Mouse (Mus musculus): ENCODE data around the gene Syndig1.

Gene Syndig1

GRCm38 (mm10) chr2:149980419-149980818 lies 151.4 kb downstream of the Syndig1 start:
- no peak for DNase-seq (ENCODE audit: extremely low read depth, low read depth)

- no peak for DNase-seq (ENCODE audit: extremely low read depth, low read depth)
These were observed 153.5 kb downstream of the Syndig1 start for GRCm38 (mm10) chr2:149982466-149982865.

GRCm38 (mm10) chr2:149983107-149983506 lies 154.1 kb downstream of the Syndig1 start:
- DNase-seq (ENCODE audit: extremely low read depth, low read depth): no peak

- no peak for DNase-seq (ENCODE audit: extremely low read depth, low read depth)
These were observed 158.6 kb downstream of the Syndig1 start for GRCm38 (mm10) chr2:149987610-149988009.

DNA sequence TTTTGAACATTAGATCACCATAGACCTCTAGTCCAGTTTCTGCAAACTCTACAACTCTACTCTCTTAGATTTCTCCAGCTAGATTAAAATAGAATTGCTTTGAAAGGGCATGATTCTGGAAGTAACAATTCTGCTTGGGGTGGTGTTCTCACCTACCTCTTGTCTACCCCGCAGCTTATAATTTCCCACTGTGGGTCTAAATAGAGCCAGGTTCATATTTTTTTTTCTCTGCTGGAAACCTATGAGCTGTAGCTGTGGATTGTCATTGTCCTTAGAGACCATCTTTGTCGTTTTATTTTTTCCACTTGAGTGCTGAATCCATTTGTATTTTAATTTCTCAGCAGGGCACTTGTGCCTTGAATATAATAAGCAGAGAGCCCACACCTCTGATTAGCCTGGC lies 162.5 kb downstream of the Syndig1 start:
- no peak for DNase-seq (ENCODE audit: extremely low read depth, low read depth)

DNA sequence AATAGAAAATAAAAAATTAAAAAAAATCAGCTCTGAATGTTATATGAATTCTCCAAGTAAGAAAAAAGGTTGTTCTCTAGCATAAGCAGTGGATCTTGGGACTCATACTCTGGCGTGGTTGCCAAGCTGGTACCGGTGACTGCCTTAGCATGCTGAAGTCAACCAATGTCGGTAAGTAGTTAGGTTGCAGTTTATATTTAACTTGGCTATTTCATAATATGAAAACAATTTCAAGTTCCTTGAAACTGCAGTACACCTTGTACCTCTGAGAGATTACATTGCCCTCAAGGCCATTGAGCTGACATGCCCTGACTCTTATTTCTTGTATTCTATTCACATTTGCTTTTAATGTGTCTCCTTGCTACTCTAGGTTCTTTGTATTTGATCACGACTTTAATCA lies 163.9 kb downstream of the Syndig1 start:
- no peak for DNase-seq (ENCODE audit: extremely low read depth, low read depth)

DNA sequence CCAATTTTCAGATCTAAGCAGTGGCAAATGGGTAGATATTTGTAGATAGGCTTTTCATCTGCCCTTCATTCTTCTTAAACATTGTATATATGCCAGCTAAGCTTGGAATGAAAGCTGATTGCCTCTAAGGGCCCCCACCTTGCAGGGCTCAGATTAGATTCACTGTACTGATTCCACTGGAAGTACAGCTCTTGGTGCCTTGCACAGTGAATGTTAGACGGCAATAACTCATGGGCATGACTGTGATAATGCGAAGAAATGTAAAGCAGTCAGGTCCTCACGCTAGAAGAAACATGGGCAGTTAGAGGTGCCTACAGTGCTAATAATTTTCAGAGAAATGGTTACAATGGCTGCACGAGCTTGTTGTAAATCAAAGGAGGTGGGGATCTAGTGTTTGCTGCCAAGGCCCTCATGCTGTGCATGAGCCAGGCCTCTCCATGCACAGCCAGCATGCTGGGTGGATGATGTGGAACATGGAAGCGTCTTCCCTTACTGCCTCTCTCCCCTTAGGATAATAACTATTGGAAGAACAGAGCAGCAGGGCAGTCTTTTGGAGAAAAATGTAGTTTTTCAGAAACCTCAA lies 167.5 kb downstream of the Syndig1 start:
- DNase-seq (ENCODE audit: extremely low read depth, low read depth): no peak

DNA sequence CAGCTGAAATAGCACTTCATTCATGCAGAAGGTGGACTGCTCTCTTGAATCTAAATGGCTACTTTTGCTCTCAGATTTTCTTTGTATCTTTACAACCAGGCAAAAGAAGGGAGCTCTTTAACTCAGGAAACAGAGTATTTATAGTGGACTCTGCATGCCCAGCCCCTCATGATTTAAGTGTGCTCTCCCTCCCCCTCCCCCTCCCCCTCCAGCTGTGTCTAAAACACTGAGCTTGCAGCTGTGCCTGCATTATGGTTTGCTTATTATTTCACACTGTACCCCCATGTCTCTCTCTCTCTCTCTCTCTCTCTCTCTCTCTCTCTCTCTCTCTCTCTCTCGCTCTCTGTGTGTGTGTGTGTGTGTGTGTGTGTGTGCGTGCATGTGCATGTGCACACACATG lies 168.6 kb downstream of the Syndig1 start:
- no peak for DNase-seq (ENCODE audit: extremely low read depth, low read depth)

- DNase-seq (ENCODE audit: extremely low read depth, low read depth): no peak
These were observed 169.5 kb downstream of the Syndig1 start for GRCm38 (mm10) chr2:149998373-149999108.

GRCm38 (mm10) chr2:150000564-150000963 lies 171.6 kb downstream of the Syndig1 start:
- DNase-seq (ENCODE audit: extremely low read depth, low read depth): no peak

- no peak for DNase-seq (ENCODE audit: extremely low read depth, low read depth)
These were observed 174.5 kb downstream of the Syndig1 start for GRCm38 (mm10) chr2:150003499-150003898.

DNA sequence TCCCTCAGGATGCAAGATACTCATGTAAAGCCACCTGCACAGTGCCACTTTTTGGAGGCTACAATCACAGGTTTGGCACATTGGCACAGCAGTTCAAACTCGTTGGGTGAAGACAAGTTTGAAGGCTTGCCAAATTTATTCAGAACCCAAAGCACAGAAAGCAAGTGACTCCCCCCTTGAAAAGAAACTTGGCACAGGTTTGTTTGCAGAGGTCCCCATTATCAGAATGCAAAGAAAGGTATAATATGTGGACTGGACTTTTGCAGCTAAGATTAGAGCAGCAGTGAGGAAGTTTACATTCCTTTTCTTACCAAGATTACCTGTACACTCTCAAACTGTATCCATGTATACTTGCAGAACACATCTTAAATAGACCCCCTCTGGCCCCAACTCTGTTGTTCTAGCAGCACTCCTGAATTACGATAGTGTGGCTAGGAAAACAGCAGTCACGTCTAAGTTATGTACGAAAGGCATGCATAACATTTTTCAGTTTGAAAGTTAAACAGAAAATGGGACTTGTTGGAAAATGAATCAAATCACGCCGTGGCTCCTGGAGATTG lies 183.9 kb downstream of the Syndig1 start:
- no peak for DNase-seq (ENCODE audit: extremely low read depth, low read depth)

GRCm38 (mm10) chr2:150013785-150014184 lies 184.8 kb downstream of the Syndig1 start:
- no peak for DNase-seq (ENCODE audit: extremely low read depth, low read depth)

DNA sequence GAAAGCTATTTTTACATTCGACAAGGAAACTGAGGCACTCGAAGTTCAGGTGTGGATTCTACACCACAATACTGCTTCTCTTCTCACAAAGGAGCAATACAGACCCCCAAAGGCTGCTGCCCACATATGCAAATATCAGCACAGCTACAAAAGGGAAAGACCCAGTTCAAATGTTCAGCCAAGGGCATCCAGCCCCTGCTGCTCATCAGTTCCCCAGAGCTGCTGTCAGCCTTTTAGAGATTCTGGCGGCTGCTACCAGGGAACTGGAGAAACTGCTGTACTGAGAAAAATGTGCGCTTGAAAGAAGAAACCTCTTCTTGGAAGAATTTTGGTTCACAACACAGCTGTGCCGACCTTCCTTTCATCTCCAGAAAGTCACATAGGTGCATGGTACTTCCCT lies 187.3 kb downstream of the Syndig1 start:
- DNase-seq (ENCODE audit: extremely low read depth, low read depth): no peak

DNA sequence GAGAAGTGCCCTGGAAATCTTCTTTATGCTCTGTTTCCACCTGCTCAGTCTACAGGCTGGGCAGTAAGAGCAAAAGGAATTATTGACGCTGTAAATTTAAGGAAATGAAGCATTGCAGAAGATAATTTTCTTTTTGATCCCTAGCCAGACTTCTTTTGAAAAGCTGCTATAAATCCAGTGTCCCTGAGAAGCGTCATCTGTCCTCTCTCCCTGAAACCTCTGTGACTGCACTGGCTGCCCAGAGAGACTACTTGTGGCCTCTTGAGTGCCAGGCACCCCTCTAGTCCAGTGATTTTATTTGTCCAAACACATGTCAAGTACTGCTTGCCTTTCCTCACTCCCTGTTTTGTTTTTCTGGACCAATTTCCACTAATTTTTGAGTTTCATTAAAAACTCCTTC lies 191.7 kb downstream of the Syndig1 start:
- DNase-seq (ENCODE audit: extremely low read depth, low read depth): no peak

GRCm38 (mm10) chr2:150023873-150024339 lies 194.9 kb downstream of the Syndig1 start:
- no peak for DNase-seq (ENCODE audit: extremely low read depth, low read depth)

- DNase-seq (ENCODE audit: extremely low read depth, low read depth): no peak
These were observed 214.5 kb downstream of the Syndig1 start for GRCm38 (mm10) chr2:150043531-150043930.

Measured in MEL-GATA-1-ER (cell line).